Mouse (Mus musculus) layer of hippocampus, adult 9-10 months (tissue): ENCODE measurements around the gene Zfp316.

Experiments used
- DNase-seq: peaks from one replicate; pipeline ENCODE4 v3.0.0; 2022; ENCODE audit warnings: low spot score

Gene Zfp316

DNA sequence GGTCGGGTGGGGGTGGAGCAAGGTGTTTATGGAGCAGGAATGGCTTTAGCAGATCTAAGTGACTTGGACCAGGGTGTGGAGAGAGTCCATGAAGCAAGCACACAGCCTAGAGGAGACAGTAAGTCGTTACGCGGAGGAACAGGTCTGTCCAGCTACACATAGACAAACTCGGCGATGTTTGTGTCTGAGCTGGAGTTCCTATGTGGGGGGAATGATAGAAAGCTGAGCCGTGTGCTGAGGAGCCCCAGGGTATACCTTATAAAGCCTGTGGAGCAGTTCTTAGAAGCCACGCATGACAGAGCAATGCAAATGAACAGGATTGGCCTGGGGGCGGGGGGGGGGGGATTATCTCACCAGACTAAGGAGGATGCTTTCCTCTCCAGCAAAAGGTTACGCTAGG lies 9.4 kb upstream of the Zfp316 start:
- DNase-seq = no peak

DNA sequence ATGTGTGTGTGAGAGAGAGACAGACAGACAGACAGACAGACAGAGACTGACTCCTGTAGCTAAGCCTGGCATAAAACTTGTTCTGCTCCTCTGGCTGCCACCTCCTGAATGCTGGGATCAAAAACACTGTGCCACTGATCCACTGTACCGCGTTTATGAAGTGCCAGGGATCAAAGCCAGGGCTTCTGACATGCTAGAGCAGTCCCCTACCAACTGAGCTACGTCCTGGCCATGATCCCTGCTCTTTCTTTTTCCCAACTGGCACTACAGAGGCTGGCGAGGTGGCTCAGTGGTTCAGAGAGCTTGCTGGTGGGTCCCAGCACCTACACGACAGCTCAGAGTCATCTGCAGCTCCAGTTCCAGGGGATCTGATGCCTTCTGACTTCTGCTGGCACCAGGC lies 5.9 kb upstream of the Zfp316 start:
- DNase-seq = no peak

DNA sequence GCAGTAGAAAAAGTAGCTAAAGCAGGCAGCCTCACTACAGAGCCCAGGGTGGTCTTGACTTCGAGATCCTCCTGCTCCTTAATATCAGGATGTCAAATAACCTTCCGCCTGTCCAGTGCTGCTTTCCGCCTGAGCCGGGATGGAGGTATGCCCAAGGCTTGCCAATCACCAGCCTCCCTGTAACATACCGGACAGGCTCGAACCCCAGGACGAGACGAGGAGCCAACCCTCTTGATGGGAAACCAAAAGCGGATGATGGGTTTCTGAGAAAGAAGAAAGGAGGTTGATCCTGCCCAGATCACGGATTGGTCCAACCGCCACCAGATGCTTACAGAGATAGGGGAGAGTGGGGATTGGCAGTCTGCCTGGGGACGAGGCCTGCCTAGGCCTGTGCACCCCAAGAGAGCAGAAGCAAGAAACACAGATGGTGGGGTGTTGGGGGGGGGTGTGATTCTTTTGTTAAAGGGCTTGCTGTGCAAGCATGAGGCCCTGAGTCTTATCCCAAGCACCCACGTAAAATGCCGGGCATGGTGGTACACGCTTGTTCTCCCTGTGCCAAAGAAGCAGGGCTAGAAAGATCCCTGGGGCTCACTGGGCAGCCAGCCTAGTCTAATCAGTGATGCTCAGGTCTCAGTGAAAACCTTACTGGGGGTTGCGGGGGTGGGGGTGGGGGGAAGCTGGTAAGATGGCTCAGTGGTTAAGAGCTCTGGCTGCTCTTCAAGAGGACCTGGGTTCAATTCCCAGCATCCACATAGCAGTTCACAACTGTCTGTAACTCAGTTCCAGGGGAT lies 2.9 kb upstream of the Zfp316 start:
- DNase-seq = no peak

DNA sequence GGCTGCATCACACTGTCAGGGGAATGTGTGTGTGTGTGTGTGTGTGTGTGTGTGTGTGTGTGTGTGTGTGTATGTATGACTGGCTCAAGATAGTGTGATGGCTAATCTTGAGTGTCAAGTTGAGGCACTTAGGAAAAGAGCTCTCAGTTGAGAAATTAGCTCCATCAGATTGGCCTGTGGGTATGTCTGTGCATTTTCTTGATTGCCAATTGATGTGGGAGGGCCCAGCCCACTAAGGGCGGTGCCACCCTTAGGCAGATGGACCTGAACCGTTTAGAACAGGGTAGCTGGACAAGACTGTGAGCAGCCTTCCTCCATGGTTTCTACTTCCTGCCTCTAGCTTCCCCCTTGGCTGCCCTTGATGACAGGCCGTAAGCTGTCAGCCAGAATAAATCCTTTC lies 2.3 kb upstream of the Zfp316 start:
- DNase-seq = no peak

DNA sequence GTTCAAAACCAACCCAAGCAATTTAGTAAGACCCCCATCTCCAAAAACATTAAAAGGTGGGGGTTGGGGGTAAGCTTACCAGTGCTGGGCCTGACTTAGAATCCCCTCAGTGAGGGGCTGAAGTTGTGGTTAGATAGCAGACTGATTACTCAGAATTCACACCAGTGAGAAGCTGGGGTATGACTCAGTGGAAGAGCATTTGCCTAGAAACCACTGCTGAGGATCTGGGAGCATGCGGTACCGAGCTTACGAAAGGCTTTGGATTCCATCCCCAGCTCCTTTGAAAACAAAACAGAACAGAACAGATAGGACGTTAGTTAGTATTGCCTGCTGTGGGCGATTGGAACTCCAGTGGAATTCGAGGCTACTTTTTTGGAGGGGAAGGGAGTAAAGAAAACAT lies 1.8 kb upstream of the Zfp316 start:
- DNase-seq = no peak

DNA sequence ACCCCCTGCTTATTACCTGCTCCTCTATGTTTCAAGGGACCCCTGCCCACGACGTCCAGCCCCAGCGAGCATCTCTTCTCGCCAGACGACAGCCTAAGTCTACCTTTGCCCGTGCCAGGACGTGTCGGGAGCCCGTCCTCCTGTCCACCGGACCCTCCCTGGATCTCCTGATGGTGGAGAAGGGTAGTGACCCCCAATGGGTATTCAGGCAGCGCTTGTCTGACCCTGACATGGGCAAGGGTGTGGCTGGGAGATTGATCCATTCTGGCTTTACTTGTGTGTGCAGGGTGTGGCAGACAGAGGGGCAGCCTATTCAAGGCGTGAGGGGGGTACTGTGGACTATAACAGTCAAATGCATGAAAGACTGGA lies 313 bp upstream of the Zfp316 start:
- DNase-seq = no peak

DNA sequence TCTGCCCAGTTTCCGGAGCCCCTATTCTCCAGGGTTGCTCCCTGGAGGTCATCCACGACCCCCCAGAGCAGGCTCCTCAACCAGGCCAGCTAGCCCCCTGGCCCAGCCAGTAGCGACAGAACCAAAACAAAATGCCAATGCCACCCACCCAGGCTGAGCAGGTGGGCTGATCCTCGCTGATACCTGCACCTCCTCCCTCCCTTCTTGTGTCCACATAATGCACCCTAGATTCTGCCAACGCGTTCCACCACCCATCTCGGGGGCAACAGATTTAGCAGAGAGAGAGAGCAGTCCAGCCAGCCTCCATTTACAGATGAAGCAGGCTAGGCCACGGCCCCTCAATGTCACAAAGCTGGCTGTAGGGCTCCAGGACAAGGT lies 848 bp downstream of the Zfp316 start:
- no peak for DNase-seq

DNA sequence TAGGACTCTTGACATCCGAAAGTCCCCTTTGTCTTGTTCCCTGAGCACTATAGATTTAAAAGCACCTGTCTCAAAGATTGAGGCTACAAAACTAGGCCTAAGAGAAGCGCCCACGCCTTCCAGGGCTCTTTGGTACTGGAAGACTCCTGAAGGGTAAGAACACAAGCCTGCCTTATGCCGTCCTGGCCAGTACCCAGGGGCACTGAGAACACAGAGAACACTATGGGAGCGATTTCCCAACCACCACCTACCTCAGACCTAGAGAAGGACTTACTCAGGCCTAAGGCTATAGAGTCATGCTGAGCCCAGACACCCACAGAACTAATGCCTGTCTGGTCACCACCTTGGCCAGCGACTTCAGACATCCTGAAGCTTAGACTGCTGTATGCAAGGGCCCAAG lies 3.0 kb downstream of the Zfp316 start:
- no peak for DNase-seq

DNA sequence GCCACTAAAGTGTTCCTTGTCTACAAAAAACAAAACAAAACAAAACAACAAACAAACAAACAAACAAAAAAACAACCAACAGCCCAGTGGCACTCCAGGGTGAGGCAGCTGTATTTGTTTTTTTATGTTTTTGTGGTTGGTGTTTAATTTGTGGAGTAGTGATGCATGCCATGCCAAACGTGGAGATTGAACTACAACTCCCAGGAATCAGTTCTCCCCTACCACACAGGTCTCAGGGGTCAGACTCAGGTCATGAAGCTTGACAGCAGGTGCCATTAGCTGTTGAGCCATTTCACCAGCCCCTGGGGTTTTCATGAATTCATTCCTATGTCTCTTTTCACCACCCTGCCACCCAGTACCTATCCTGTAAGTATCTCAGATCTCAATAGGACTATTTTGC lies 4.4 kb downstream of the Zfp316 start:
- no peak for DNase-seq

DNA sequence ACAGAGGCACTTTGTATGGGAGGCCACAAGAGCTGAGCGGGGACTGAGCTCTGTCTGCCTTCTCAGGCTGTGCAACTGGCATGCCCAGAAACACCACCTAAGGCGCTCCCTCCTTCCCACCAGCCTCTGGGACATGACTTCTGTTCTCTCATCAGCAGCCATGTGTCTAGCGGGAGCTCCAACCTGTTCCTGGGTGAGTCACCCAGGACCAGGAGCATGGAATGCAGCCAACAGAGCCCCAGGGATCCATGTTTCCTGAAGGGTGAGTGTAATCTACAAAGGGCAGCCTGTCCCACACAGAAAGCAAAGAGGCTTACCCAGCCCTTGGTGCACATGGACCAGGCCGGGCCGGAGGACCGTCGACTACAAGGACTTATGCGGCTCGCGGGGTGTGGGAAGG lies 5.1 kb downstream of the Zfp316 start:
- DNase-seq = no peak

DNA sequence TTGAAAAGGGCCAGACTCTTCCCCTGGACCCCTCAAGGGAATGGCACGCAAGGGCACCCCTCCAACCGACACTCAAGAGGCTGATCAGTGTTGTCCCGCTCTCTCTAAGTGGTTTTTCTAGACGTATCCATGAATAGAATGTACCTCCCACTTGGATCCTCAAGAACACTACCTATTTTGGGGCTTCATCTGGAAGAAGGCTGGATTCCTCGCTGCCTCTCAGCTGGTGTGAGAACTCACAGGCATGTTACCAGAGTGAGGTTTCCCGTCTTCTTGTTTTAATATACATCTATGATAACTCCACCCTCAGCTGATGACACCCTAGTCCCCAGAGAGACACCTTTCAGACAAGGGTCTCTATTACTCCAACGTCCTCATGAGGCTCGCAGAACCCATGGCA lies 8.2 kb downstream of the Zfp316 start:
- no peak for DNase-seq

DNA sequence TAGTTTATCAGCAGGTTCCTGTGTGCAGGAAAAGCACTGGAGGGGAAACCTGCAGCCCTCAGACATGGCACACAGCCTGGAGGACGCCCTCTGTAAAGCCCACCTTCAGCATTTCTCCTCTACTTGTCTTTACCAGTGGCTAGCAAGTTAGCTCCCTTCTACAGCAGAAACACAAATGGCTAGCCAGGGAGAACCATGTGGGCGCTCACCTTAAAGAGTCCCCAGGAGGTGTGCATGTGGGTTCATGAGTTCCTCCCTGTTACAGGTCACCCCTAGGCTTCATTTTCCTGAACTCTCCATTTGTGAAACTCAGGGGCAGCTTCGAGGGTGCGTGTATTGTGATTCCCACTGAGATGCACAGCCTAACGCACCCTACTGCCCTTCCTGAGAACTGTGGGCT lies 14.0 kb downstream of the Zfp316 start:
- no peak for DNase-seq

DNA sequence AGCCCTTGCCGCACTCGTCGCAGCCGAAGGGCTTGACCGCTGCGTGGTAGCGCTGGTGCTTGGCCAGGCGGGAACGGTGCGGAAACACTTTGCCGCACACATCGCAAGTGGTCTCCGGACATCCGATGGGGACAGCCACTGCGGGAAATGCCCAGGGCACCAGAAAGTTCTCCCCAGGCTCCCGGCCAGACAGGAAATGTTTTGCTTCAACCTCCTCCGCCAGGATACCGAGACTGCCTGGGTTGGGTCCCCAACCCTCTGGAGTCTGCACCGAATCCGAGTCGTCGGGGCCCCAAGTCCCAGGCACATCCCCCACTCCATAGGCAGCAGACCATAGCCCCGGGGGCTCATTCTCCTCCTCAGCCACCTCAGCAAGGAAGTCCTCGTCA lies 14.7 kb downstream of the Zfp316 start:
- no peak for DNase-seq

DNA sequence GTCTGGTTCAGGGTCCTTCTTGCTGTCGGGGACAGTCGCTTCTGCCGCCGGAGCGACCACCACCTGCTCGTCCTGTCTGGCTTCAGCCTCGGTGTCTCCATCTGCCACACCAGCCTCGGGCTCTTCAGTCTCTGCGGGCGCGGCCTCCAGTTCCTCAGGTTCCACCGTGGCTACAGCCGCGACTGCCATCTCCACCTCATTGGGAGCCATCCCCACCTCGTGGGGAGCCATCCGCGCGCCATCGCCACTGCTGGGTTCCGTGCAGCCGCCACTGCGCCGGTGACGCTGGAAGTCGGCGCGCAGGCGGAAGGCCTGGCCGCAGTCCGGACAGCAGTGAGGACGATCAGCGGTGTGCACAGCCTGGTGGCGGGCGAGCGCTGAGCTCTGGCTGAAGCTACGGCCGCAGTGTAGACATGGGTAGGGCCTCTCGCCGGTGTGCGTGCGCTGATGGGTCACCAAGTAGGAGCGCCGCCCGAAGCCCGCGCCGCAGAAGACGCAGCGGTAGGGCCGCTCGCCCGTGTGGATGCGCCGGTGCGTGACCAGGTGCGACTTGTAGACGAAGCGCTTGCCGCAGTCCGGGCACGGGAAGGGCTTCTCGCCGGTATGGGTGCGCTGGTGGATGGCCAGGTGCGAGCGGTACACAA lies 15.2 kb downstream of the Zfp316 start:
- no peak for DNase-seq

DNA sequence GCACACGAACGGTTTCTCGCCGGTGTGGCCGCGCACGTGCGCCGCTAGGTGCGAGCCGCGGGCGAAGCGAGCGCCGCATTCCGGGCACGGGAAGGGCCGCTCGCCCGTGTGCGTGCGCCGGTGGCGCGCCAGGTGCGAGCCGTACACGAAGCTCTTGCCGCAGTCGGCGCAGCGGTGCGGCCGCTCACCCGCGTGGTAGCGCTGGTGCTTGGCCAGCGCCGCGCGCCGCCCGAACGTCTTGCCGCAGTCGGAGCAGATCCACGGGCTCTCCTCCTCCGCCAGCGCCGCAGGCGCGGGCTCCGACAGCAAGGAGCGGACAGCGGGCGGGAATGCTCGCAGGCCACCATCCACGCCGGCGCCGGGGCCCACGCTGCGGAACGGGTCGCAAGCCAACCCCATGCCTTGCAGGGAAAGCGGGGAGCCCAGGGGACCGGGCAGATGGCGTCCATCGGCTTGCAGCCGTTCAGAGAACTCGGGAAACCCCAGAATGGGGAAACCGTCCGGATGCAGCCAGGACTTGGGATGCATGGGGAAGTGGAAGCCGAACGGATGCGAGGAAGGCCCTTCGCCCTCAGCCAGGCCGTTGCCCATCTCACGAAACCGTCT lies 15.8 kb downstream of the Zfp316 start:
- no peak for DNase-seq

DNA sequence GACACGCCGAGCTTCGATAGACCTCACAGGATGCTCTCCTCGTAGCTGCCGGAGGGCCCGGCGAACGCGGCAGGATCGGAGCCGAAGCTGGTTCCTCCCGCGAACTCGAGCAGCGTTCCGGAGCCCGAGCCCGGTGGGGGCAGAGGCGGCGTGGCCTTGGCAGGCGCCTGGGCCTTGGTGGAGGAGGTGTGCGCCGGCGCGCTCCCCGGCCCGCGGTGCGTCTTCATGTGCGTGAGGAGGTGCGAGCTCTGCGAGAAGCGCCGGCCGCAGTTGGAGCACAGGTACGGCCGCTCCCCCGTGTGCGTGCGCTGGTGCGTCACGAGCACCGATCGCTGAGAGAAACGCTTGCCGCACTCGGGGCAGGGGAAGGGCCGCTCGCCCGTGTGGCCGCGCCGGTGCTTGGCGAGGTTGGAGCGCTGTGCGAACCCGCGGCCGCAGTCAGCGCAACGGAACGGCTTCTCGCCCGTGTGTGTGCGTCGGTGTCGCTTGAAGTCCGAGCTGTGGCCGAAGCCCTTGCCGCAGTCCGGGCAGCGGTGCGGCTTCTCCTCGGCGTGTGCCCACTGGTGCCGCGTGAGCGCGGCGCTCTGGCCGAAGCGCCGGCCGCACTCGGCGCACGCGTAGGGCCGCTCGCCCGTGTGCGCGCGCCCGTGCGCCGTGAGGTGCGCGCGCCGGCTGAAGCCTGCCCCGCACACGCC lies 16.5 kb downstream of the Zfp316 start:
- no peak for DNase-seq

DNA sequence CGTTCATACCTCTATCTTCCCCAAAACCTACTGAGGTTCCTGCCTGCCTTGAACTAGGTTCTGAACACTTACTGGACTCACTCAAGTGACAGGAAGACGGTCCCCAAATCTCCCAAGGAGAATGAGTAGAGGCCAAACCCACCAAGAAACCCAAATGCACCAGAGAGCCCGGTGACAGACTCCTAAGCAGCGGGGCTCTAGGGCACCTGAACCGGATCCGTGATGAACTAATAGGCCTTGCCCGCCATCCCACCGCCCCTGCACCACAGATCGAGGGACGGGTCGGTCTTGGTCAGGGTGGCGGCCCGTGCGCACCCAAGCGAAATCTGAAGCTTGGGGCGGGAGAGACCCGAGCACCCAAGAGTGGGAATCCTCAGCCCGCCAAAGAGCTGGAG lies 17.0 kb downstream of the Zfp316 start:
- DNase-seq = no peak

DNA sequence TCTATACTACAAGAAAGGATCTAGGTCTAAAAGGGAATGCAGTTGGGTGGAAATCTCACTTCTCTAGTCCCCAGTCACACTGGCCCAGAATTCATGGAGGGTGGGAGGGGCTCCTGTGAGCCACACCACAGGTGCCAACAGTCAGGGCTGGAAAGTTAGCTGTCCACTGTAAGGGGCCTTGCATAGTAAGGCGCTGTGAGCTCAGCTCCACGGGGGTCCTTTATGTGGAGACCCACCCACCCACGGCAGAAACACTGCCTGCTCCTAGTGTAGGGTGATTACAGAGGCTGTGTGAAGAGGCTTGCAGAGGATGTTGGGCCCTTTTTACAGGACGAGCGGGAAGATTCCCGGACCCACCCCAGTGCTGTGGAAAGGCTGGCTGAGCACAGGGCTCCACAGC lies 17.8 kb downstream of the Zfp316 start:
- no peak for DNase-seq

DNA sequence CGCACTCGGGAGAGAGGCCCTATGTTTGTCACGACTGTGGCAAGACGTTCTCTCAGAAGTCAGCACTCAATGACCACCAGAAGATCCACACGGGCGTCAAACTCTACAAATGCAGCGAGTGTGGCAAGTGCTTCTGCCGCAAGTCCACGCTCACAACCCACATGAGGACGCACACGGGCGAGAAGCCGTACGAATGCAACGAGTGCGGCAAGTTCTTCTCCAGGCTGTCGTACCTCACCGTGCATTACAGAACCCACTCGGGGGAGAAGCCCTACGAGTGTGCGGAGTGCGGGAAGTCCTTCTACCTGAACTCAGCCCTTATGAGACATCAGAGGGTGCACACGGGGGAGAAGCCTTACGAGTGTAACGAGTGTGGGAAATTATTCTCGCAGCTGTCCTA lies 24.9 kb downstream of the Zfp316 start:
- no peak for DNase-seq

DNA sequence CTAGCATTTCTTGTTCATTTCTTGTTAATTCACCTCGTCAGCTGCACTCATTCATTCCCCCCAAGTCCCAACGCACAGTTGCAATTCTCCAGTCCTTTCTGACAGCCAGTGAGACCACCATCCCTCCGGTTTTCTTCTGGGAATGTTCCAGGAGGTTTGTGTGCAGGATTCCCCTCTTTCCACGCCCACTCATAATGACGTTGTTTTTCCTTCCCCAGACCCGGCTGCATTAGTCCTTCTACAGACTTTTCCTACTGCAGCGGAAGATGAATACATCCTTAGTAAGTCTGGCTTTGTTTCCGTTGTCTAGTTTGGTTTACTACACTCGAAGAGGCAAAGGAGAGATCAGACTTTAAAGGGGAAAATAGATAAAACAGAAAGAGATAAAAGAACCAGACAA lies 33.8 kb downstream of the Zfp316 start:
- DNase-seq = no peak

DNA sequence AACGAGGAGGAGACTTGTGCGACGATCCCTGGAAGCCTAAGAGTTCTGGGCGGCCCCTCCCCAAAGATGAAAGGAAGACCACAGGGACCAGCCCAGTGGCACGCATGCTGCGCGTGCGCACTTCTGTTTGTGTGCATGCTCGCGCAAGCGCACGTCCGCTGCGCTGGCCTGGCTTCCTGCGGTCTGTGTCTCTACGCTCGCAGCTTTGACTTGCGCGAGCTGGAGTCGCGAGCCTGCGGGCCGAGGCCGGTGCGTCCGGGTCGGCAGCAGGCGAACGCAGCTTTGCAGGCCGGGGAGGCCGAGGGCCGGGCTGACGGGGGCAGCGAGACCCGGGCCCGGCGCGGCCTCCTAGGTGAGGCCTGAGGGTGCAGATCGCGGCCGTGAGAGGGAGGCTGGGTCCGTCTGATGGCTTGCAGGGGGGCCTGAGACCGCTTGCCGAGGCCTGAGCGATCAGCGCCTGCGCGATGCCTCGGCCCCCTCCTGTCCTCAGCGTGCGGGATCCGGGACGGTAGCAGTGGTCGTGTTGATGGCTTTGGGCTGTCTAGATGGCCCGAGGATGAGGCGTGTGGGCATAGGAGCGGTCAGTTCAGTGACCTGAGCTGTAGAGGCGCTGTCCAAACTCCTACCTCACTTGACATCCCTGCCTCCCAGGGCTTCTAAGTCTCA lies 34.7 kb downstream of the Zfp316 start, which contains the start of gene Zfp12:
Zfp12 (plus strand) TSS at position 136 of the 666 bp plus-strand sequence.
- DNase-seq = peak; percentile 86

DNA sequence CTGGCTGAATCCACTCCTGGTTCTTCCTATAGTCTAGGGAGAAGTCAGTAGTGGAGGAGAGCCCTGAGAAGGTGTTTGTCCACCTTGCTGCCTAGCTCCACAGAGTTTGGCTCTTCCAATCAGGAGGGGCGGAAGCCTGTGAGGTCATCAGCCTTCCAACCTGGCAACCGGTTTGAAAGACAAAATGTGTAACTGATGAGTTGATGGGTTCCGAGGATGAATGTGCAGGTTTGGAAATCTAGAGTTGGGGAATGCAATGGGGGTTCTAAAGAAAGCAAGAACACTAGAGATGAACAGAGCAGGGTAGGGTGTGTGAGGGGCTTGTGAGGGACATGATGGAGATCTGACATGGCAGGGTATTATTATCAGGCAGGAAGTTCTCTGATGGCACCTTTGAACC lies 43.0 kb downstream of the Zfp316 start, which contains the start of gene Spdye4a:
Spdye4a (minus strand) TSS at position 101 of the 400 bp plus-strand sequence.
- DNase-seq = no peak
